Mouse (Mus musculus): ENCODE results near the gene B4galt5. TPM values are rescaled to one million over a fixed set of nuclear protein-coding genes. Genes with fewer than 3 reads are reported as not detected.
A peak's percentile ranks its signal among the peaks of the same experiment; 100 is the strongest.

The B4galt5 gene
- polyA plus RNA-seq, 1 experiment from 2014 or later, result 10.1 TPM

GRCm38 (mm10) chr2:167250736-167251337 lies 98.1 kb downstream of the B4galt5 start:
- Histone ChIP-seq H3K9me3 (ENCODE audit: control insufficient read depth, low read depth, low read length) (no peaks in the 10 kb centered on the region), H3K4me3 (ENCODE audit: low read depth, low read length) (no peak overlapping the region), H3K27me3 (ENCODE audit: control insufficient read depth, insufficient read depth, low read length) (no peaks in the 10 kb centered on the region), H3K4me1 (ENCODE audit: control insufficient read depth, insufficient read depth, low read length) (peaks cover 30% of the 10 kb centered on the region), H3K9ac (replicated peaks; ENCODE audit: low read depth, low read length) (no peak overlapping the region), H3K4me2 (replicated peaks; ENCODE audit: low read depth, low read length) (0 out of 2 replicates have a peak overlapping the region, but pooled peaks have one; percentile 2), H3K27ac (ENCODE audit: low read length) (peak overlapping the region; percentile 59; the same call in 1 of the 2 replicates), H3K36me3 (ENCODE audit: control insufficient read depth, insufficient read depth, low read length) (no peaks in the 10 kb centered on the region)
- ATAC-seq (ENCODE audit: insufficient number of reproducible peaks, insufficient read depth, low FRiP score, low read depth), result no peak
- 19% methylated on average over 7 of the region's 7 CpGs for WGBS

GRCm38 (mm10) chr2:167250003-167250735 lies 98.8 kb downstream of the B4galt5 start:
- peak overlapping the region; percentile 76; the same call in 1 of the 2 replicates for H3K27ac ChIP-seq (ENCODE audit: low read length)

GRCm38 (mm10) chr2:167249591-167249990 lies 99.4 kb downstream of the B4galt5 start:
- 0 out of 2 replicates have a peak overlapping the region, but pooled peaks have one; percentile 4 for H3K4me2 ChIP-seq (replicated peaks; ENCODE audit: low read depth, low read length)
- H3K4me3 ChIP-seq (ENCODE audit: low read depth, low read length), result no peak overlapping the region
- no peaks in the 10 kb centered on the region for H3K27me3 ChIP-seq (ENCODE audit: control insufficient read depth, insufficient read depth, low read length)
- peak overlapping the region; percentile 76; the same call in 1 of the 2 replicates for H3K27ac ChIP-seq (ENCODE audit: low read length)
- peak; percentile 35; the same call in 1 of the 2 replicates for ATAC-seq (ENCODE audit: insufficient number of reproducible peaks, insufficient read depth, low FRiP score, low read depth)
- H3K9ac ChIP-seq (replicated peaks; ENCODE audit: low read depth, low read length), result no peak overlapping the region; the same call in 1 of the 2 replicates
- peaks cover 30% of the 10 kb centered on the region for H3K4me1 ChIP-seq (ENCODE audit: control insufficient read depth, insufficient read depth, low read length)
- H3K36me3 ChIP-seq (ENCODE audit: control insufficient read depth, insufficient read depth, low read length), result no peaks in the 10 kb centered on the region
- H3K9me3 ChIP-seq (ENCODE audit: control insufficient read depth, low read depth, low read length), result peaks cover 3% of the 10 kb centered on the region; the same call in 1 of the 2 replicates
- 37% methylated on average over 3 of the region's 3 CpGs for WGBS

More at GRCm38 (mm10) chr2:167250003-167250735, 98.8 kb downstream of the B4galt5 start:
- Histone ChIP-seq H3K36me3 (ENCODE audit: control insufficient read depth, insufficient read depth, low read length) (no peaks in the 10 kb centered on the region), H3K27me3 (ENCODE audit: control insufficient read depth, insufficient read depth, low read length) (no peaks in the 10 kb centered on the region), H3K9me3 (ENCODE audit: control insufficient read depth, low read depth, low read length) (no peaks in the 10 kb centered on the region), H3K9ac (replicated peaks; ENCODE audit: low read depth, low read length) (no peak overlapping the region; the same call in 1 of the 2 replicates), H3K4me1 (ENCODE audit: control insufficient read depth, insufficient read depth, low read length) (peaks cover 30% of the 10 kb centered on the region), H3K4me2 (replicated peaks; ENCODE audit: low read depth, low read length) (0 out of 2 replicates have a peak overlapping the region, but pooled peaks have one; percentile 4), H3K4me3 (ENCODE audit: low read depth, low read length) (no peak overlapping the region)
- 41% methylated on average over 7 of the region's 11 CpGs for WGBS
- ATAC-seq (ENCODE audit: insufficient number of reproducible peaks, insufficient read depth, low FRiP score, low read depth), result no peak

Other genes starting within 250 kb of the B4galt5 start
- 2.1 and 2.5 TPM in 2 replicates for gene Kcnb1, start 159.0 kb downstream of the B4galt5 start, polyA plus RNA-seq (2014; fragmentation: Nextera tagmentation; extraction: Ambion mirVana)
- gene Ptgis, start 108.6 kb downstream of the B4galt5 start, polyA plus RNA-seq (2014; fragmentation: Nextera tagmentation; extraction: Ambion mirVana), result 26.6 and 28.1 TPM in 2 replicates
- gene Slc9a8, start 72.5 kb upstream of the B4galt5 start, polyA plus RNA-seq (2014; fragmentation: Nextera tagmentation; extraction: Ambion mirVana), result 26.2 and 27.5 TPM in 2 replicates
- gene Rnf114, start 143.5 kb upstream of the B4galt5 start, polyA plus RNA-seq (2014; fragmentation: Nextera tagmentation; extraction: Ambion mirVana), result 78.2 and 83.2 TPM in 2 replicates
- 11.2 and 13.1 TPM in 2 replicates for gene Spata2, start 143.7 kb upstream of the B4galt5 start, polyA plus RNA-seq (2014; fragmentation: Nextera tagmentation; extraction: Ambion mirVana)
- 11.6 and 12.9 TPM in 2 replicates for gene Snai1, start 189.0 kb upstream of the B4galt5 start, polyA plus RNA-seq (2014; fragmentation: Nextera tagmentation; extraction: Ambion mirVana)